Comparison of ENCODE assay signal across 27 mouse cellular contexts in the genomic region with DNA sequence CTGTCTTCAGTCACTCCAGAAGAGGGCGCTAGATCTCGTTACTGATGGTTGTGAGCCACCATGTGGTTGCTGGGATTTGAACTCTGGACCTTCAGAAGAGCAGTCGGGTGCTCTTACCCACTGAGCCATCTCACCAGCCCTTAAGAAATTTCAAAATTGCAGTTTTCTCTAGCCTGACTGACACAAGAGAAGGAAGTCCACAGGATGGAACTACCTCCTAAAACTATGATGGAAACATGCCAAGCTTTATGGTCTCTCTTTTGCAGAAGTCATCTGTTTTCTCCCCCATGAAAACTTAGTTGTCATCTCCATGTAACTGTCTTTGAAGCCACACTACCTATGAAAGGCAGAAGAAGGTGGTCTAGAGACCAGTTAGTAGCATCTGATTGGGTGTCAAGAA.
"Had no signal": no experiment of that assay in that cellular context is flagged by ENCODE, and none has a peak within 500 bp of the region (broad histone marks: within the 10 kb centered on the region; RNA-seq: fewer than 3 reads in every experiment).

No protein-coding gene starts in this region.

- DNase-seq: cerebellum, adult 9-10 months; cerebellum, adult 9-11 months; cerebellum, postnatal 10 days; cerebellum, postnatal 14 days; cerebellum, postnatal 25 days; cerebellum, postnatal 36 days; embryo, embryonic 11 days; forebrain, postnatal 0 days; gastrocnemius, adult 2 months; gastrocnemius, postnatal 10 days; gastrocnemius, postnatal 14 days; gastrocnemius, postnatal 25 days; gastrocnemius, postnatal 36 days; heart, adult 11 months; heart, adult 18-20 months; heart, adult 2 months had no signal

- H3K27ac ChIP-seq: embryonic facial prominence, embryonic 10.5 days; embryonic facial prominence, embryonic 12.5 days; embryonic facial prominence, embryonic 13.5 days; embryonic facial prominence, embryonic 15.5 days; forebrain, embryonic 10.5 days; forebrain, embryonic 12.5 days; forebrain, embryonic 13.5 days; forebrain, embryonic 15.5 days; gastrocnemius, adult 2 months; heart, adult 2 months; heart, embryonic 10.5 days had no signal

- H3K4me1 ChIP-seq: embryonic facial prominence, embryonic 10.5 days; embryonic facial prominence, embryonic 12.5 days; embryonic facial prominence, embryonic 13.5 days; embryonic facial prominence, embryonic 15.5 days; forebrain, embryonic 10.5 days; forebrain, embryonic 12.5 days; forebrain, embryonic 13.5 days; forebrain, embryonic 15.5 days; heart, embryonic 10.5 days had no signal

- H3K4me2 ChIP-seq: embryonic facial prominence, embryonic 12.5 days; embryonic facial prominence, embryonic 13.5 days; embryonic facial prominence, embryonic 15.5 days; forebrain, embryonic 12.5 days; forebrain, embryonic 13.5 days; forebrain, embryonic 15.5 days had no signal

- H3K9me3 ChIP-seq: embryonic facial prominence, embryonic 10.5 days; embryonic facial prominence, embryonic 12.5 days; embryonic facial prominence, embryonic 13.5 days; embryonic facial prominence, embryonic 15.5 days; forebrain, embryonic 10.5 days; forebrain, embryonic 12.5 days; forebrain, embryonic 13.5 days; forebrain, embryonic 15.5 days; heart, embryonic 10.5 days had no signal

- H3K36me3 ChIP-seq: embryonic facial prominence, embryonic 10.5 days; embryonic facial prominence, embryonic 12.5 days; embryonic facial prominence, embryonic 13.5 days; embryonic facial prominence, embryonic 15.5 days; forebrain, embryonic 10.5 days; forebrain, embryonic 12.5 days; forebrain, embryonic 15.5 days; heart, embryonic 10.5 days had no signal

- ATAC-seq: forebrain, embryonic 13.5 days; forebrain, embryonic 14.5 days; forebrain, embryonic 15.5 days; forebrain, postnatal 0 days had no signal

- H3K4me3 ChIP-seq: embryonic facial prominence, embryonic 10.5 days; embryonic facial prominence, embryonic 12.5 days; embryonic facial prominence, embryonic 13.5 days; embryonic facial prominence, embryonic 15.5 days; erythroblast, embryonic 14.5 days; forebrain, embryonic 10.5 days; forebrain, embryonic 12.5 days; forebrain, embryonic 13.5 days; forebrain, embryonic 15.5 days; gastrocnemius, adult 2 months; heart, adult 2 months; heart, embryonic 10.5 days had no signal

- H3K9ac ChIP-seq: embryonic facial prominence, embryonic 12.5 days; embryonic facial prominence, embryonic 13.5 days; embryonic facial prominence, embryonic 15.5 days; forebrain, embryonic 12.5 days; forebrain, embryonic 13.5 days; forebrain, embryonic 15.5 days; forebrain, postnatal 0 days had no signal

- H3K27me3 ChIP-seq: embryonic facial prominence, embryonic 12.5 days; embryonic facial prominence, embryonic 13.5 days; embryonic facial prominence, embryonic 15.5 days; forebrain, embryonic 12.5 days; forebrain, embryonic 13.5 days; forebrain, embryonic 15.5 days had no signal
